Mouse (Mus musculus) brain, embryonic 14.5 days (tissue): Measurements from ENCODE around the gene Megf6. TPM values are rescaled to one million over a fixed set of nuclear protein-coding genes. Genes with fewer than 3 reads are reported as not detected.
A peak's percentile ranks its signal among the peaks of the same experiment; 100 is the strongest.

Source experiments
- DNase-seq: peaks from one replicate; pipeline ENCODE4 v3.0.0-alpha.2; 2011; ENCODE audit warnings: low read depth
- CTCF ChIP-seq: fragments of 200-500 bp; IDR thresholded peaks from 2 replicates; pipeline ENCODE4 v1.5.1; 2012; ENCODE audit warnings: inconsistent platforms, mild to moderate bottlenecking, moderate library complexity, borderline replicate concordance; ENCODE audit not compliant: insufficient read depth, insufficient read length; ENCODE audit errors: extremely low read depth
- POLR2A ChIP-seq: fragments of 200-500 bp; IDR thresholded peaks from 2 replicates; pipeline ENCODE4 v1.6.1; 2012; ENCODE audit warnings: mild to moderate bottlenecking, inconsistent platforms, borderline replicate concordance; ENCODE audit not compliant: poor library complexity, insufficient read depth, insufficient read length, severe bottlenecking; ENCODE audit errors: extremely low read depth
- polyA plus RNA-seq: library from polyadenylated mRNA; depleted of rRNA; stranded (reverse); fragments of >200 nt; gene quantifications from 2 replicates; pipeline ENCODE4 v1.2.3, GENCODE M21; 2012

Megf6 gene
- polyA plus RNA-seq, 1 experiment: 21.0 TPM

DNA sequence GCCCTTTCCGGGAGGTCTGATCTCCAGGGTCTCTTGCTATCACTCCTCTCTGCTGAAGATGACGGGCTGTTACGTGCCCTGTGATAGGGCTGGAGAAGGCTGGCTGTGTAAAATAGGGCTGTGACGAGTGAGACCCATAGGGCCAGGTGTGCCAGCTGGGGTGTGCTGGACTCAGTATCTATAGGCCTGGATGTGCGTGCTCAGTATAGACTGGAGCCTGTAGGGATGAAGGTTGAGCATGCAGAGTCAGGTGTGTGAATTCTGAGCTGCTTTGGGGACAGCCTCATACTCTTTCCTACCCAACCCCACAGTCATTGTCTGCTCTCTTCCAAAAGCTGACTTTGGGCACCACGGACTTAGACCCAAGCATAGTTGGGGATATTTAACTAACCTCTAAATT is 27.4 kb downstream of the Megf6 start:
- TF ChIP-seq POLR2A (no peak), CTCF (no peak)
- no peak for DNase-seq

- TF ChIP-seq CTCF (no peak), POLR2A (no peak)
- peak; percentile 58 for DNase-seq
Observed at GRCm38 (mm10) chr4:154198377-154198961, 27.9 kb downstream of the Megf6 start.

- TF ChIP-seq POLR2A: no peak
- no peak for TF ChIP-seq CTCF
- no peak for DNase-seq
Observed at GRCm38 (mm10) chr4:154201511-154201910, 31.0 kb downstream of the Megf6 start.

DNA sequence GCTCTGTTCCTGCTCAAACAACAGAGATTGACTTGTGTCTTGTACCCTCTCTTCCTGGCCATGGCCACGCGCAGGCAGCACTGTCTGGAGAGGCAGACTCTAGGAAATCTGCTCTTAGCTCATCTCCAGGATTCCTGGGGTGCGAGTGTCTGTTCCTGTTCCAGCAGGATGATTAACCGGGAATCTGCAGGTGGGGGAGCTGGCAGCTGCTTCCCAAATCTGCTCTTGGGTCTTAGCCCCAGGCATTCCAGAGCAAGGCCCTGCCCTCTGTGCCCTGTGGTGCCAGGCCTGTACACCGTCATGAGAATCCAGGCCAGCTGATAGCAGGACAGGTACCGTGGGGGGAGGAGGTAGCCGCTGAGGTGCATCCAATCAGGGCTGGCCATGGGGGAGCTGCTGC is 34.0 kb downstream of the Megf6 start:
- DNase-seq: no peak
- no peak for TF ChIP-seq POLR2A
- no peak for TF ChIP-seq CTCF

DNA sequence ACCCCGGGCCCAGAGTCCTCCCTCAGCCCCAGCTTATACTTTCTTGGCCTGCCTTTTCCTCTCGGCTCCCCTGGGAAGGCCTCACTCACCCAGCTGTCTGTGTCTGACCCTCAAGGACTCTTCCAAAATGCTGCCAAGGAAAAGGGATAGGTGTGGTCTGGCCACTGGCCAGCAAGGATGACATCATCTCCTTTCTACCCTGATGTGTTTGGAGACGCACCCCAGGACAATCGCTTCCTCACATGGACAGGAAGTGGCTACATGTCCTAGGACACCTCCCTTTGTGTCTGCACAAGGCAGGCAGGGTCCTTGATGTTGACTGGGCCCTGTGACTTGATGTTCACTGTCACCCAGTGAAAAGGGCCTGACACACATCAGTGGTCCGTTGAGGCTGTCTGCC is 34.9 kb downstream of the Megf6 start:
- no peak for TF ChIP-seq POLR2A
- TF ChIP-seq CTCF: no peak
- no peak for DNase-seq

DNA sequence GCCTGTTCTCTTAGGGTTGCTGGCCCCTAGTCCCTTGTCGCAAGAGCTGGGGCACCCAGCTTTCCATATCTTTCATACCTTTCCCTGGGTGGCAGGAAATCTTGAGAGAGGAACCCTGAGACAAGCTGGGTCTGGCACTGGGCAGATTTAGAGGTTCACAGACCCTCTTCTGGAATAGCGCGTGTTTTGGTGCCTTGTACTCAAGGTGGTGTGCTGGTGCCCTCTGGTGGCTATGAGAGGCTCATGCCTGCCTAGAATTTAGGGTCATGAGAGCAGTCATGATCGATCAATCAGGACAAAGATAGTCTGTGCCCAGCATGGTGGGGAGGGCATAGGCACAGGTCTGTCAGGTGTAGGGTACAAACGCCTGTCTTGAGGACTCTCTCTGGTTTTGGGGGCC is 36.7 kb downstream of the Megf6 start:
- TF ChIP-seq POLR2A (no peak), CTCF (peak; percentile 93)
- DNase-seq: peak; percentile 86

- DNase-seq: no peak
- no peak for TF ChIP-seq POLR2A
- TF ChIP-seq CTCF: no peak
Observed at GRCm38 (mm10) chr4:154209054-154209453, 38.5 kb downstream of the Megf6 start.

- TF ChIP-seq POLR2A (no peak), CTCF (no peak)
- no peak for DNase-seq
Observed at GRCm38 (mm10) chr4:154209825-154210224, 39.3 kb downstream of the Megf6 start.

GRCm38 (mm10) chr4:154211459-154211858 is 40.9 kb downstream of the Megf6 start:
- TF ChIP-seq POLR2A (no peak), CTCF (no peak)
- DNase-seq: no peak

GRCm38 (mm10) chr4:154213586-154213985 is 43.1 kb downstream of the Megf6 start:
- no peak for TF ChIP-seq CTCF
- no peak for TF ChIP-seq POLR2A
- no peak for DNase-seq

DNA sequence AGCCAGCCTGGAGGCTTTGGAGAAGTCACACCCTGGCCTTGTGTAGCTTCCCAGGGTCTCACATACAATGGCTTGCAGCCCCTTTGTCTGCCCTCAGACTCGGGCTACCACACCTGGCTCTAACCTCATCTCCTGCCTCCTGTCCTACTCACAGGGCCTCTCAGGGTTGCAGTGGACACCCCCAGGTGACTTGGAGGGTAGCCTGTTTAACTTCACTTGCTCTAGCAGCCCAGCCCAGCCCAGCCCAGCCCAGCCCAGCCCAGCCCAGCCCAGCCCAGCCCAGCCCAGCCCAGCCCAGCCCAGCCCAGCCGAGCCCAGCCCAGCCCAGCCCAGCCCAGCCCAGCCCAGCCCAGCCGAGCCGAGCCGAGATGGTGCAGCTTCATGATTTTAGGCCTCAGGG is 43.5 kb downstream of the Megf6 start:
- TF ChIP-seq CTCF (no peak), POLR2A (no peak)
- DNase-seq: no peak

DNA sequence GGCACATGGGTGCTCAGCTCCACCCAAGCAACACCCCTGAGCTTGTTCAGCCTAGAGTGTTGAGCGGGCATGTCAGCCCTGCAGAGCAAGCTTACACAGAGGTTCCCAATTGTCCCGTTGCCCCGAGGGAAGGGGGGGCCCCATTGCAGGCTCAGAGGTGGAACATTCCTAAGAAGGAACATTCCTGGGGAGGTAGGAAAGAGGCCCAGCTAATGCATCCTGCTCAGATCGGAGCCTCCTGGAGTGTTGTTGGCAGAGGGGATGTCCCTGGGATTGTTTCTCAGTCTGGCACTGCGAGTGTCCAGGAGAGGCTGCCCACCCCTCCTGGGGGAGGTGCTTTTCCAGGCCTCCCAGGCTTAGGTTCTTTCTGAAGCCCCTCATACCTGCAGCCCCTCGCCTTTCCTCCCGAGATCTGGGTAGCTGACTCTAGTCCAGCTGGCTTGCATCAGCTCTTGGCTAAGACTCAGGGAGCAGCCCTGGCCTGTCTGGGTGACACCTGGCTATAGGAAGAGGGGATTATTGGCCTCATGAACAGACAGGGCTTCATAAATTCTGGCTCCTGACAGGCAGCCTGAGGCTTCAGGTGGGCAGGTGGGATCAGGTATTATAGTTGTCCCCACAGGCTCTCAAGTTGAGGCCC is 47.3 kb downstream of the Megf6 start:
- DNase-seq: no peak
- TF ChIP-seq CTCF (no peak), POLR2A (no peak)
